Mouse (Mus musculus) c-Kit-positive CD71-positive TER-119-negative erythroid progenitor cells, embryonic 14.5 days (primary cell): Measurements from ENCODE around the gene Spata32.

Experiments
- DNase-seq: peaks from one replicate; pipeline ENCODE4 v3.0.0-alpha.2; 2013; ENCODE audit warnings: low read depth

The Spata32 gene

DNA sequence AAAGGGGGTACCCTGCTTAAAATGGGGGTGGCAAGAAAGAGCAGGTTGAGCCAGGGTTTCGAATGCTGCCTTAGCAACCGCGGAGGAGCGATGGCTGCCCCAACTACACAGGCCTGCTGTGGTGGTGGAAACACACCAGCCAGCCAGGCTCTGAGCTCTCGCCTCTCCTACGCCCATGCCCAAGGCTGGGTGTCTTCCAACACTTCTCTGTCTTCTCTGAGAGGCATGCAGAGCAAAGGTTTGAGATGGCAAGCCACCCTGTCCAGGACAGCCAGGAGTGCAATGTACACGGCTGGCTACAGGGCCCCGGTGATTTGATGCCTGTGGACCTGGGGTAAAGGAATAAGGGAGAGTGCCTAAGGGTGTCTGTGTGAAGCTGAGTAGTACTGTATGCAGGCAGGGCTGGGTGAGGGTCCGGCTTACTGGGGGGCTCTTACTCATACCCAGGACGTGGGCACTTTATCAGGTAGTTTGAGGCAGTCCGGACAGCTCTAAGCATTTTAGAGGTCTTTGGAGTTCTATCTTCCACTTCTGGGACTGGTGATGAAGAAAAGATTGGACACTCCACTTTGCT lies 44.4 kb downstream of the Spata32 start:
- DNase-seq = no peak

GRCm38 (mm10) chr11:103173041-103173770 lies 45.0 kb downstream of the Spata32 start:
- no peak for DNase-seq

DNA sequence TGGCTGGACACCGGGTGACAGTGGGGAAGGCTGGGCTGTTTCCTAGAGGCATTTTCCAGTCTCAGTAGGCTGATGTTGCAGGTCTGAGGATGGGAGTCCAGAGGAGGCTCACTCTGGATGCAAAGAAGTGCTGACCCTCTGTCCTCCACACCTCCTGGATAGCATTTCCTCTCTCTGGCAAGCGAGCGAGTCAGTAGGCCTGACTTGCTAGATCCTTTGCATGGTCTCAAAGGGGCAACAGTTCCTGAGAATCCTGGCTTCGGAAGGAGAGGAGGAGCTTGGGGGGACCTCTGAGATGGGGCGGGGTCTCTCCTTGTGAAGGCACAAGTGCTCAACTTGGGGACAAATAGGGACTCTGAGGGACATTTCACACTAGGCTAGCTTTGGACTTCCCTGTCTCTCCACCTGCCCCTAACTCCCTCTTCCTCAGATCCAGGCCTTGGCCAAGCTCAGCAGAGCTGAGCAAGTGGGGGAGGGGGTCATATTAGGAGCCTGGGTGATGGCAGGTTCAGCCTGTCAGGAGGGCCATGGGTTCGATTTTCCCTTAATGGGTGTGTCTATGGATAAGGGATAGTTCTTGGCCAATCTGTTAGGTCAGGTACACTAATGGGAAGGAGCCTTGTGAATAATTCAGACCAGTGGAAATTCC lies 45.7 kb downstream of the Spata32 start:
- no peak for DNase-seq

GRCm38 (mm10) chr11:103171703-103172391 lies 46.4 kb downstream of the Spata32 start:
- DNase-seq = no peak

DNA sequence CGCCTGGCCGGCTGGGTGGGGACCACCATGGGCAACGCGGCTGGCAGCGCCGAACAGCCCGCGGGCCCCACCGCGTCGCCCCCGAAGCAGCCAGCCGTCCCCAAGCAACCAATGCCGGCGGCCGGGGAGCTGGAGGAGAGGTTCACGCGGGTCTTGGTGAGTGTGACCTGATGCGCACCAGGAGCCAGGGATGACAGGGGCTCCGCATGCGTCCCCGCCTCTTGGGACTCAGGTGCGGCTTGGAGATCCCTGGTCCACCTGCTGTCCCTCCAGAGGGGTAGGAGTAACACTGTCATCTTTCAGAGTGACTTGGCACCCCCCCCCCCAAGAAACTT lies 47.0 kb downstream of the Spata32 start:
- DNase-seq = no peak

DNA sequence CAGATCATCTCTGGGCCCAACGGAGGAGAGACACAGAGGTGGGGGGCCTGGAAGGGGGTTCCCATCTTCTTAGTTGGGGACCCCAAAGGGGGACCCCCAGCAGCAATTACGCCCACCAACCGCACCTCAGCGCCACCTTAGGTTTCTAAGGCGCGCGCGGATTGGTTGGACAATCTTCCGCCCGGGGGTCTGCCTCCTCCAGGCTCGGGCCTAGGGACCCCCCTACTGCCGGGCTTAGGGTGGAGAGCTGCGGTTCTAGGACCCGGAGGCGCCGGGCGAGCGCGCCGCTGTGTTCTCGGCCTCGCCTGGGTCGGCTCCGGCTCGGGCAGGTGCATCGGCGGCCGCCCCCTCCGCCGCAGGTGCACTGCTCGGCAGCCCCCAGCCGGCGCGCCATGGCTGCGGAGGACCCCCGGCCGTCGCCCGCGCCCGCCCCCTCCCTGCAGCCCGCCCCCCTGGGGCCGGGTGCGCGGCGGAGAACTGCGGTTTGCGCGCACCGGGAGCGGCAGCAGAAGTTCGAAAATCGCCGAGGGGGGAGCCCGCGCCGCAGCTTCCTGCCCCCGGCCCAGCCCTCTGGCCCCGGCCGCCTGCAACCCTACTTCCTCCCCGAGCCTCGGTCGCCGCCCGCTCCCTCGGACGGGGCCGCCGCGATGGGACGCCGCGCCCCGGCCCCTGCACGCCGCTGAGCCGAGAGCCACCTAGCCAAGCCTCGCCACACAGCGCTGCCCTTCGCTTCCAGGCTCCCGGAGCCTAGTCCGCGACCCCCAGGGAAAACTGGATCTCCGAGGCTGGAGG lies 47.5 kb downstream of the Spata32 start, which contains the start of gene Fmnl1:
Gene Fmnl1, plus strand, starts transcription at position 614 of the 792 bp plus-strand sequence.
- no peak for DNase-seq

DNA sequence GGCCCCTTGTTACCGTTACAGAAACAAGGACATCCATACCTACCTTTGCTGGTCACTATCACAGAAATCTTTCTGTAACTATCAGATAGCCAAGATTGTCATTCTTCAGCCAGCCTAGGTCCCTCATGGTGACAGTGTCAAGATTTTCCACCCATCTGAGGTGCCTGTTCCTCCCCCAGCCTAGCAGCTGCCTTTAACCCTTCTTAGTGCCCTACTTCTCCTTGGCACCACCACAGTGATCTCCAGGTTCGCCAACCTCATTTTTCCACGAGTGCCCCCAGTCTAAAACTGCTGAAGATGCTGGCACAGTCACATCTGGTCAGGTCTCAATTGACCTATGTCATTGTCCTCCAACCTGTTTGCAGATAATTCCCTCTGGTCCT lies 48.1 kb downstream of the Spata32 start:
- no peak for DNase-seq

- no peak for DNase-seq
Observed at GRCm38 (mm10) chr11:103169664-103170063, 48.6 kb downstream of the Spata32 start.

DNA sequence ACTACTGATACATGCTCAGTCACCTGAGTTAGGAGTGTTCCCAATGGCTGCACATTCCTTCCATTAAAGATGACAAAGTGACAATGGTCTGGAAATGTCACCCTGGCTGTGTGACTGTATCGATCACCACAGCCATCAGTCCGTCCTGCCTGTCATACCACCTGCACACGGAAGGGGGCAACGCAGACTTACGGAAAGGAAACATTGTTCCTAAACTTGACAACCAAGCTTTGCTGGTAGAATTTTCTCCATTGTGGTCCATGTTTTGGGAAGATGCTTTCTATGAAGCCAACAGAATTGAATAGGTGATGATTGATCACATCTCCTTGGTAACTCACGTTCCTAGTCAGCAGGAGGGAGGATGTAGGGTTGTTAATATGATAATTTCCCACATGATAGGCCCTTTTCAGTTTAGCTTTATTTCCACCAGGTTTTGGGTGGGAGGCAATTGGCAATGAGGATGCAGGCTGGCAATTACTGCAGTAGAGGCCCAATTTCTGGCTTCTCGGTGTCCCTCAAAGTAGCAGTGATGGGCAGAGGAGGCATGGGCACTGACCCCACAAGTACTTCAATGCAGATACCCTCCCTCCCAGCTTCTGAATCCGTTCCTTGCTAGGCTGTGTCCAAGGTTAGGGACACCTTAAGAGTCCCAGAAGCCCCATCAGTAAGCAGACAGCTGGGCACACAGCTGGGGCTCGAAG lies 49.4 kb downstream of the Spata32 start:
- no peak for DNase-seq

DNA sequence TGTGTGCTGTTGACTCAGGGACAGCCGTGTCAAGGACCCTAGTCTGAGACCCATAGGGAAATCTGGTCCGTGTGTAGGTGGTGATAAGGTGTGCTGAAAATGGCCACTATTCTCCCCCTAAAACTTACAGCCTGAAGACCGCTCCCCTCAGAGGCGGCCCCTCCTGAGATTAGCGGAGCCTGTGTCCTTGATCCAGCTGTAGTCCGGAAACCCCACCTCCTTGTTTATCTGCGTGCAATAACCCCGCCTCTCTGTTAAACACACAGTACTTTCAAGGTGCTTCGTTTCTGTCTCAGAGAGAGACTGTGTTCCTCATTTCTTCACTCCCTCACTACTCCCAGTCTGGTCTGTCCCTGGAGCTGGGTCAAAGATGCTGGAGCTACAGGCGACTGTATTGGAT lies 53.8 kb downstream of the Spata32 start:
- no peak for DNase-seq

- DNase-seq = no peak
Observed at GRCm38 (mm10) chr11:103162132-103162531, 56.1 kb downstream of the Spata32 start.

GRCm38 (mm10) chr11:103161449-103161848 lies 56.8 kb downstream of the Spata32 start:
- no peak for DNase-seq

GRCm38 (mm10) chr11:103160738-103161137 lies 57.5 kb downstream of the Spata32 start:
- no peak for DNase-seq

DNA sequence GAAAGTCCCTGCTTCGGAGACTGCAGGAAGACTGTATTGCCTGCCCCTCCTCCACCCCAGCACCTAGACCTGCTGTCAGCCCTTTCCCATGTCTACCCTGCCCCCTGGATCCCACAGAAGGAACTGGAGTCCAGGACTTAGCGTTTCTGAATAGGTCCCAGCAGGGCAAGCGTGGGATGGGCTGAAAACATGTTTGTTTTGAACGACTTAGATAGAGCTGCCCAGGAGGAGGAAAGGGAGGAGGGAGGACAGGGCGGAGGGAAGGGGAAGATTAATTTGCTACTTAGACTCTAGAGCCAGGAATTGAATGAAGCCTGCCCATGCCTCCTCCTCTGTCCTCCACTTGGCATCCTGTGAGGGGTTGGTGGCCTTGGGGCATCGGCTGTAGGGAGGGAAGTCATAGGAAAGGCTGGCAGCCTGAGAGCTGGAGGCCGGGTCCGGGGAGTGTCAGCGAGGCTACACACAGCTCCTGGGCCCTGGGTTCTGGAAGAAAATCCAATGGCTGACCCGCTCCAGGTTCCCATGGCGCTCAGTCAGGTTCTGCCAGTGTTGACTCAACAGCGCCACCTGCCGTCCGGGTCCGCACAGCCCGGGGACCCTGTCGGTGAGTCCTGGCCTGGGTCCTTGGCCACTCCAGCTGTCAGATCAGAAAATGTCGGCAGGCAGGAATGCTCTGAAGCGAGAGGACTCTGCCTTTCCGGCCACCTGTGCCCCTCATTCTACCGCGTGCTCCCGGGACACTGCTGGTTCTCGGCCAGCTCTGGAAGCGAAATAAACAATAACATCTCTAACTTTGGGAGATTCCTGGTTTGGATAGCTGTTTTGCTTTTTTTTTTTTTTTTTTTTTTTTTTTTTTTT lies 59.4 kb downstream of the Spata32 start:
- peak; percentile 78 for DNase-seq
